Mouse (Mus musculus) limb, embryonic 10.5 days (tissue): ENCODE data around the gene Lum. TPM values are rescaled to one million over a fixed set of nuclear protein-coding genes. Genes with fewer than 3 reads are reported as not detected.

Experiments used
- DNase-seq: peaks from one replicate; pipeline ENCODE4 v3.0.0-alpha.2; 2017; ENCODE audit warnings: low spot score
- H3K27ac ChIP-seq: fragments of 300-500 bp; sonication (generic); 2 replicates; pipeline ENCODE4 v1.5.1; 2016; ENCODE audit warnings: mild to moderate bottlenecking
- H3K27me3 ChIP-seq: fragments of 300-500 bp; sonication (generic); 2 replicates; pipeline ENCODE4 v1.6.1; 2016; ENCODE audit warnings: low read depth, mild to moderate bottlenecking; ENCODE audit not compliant: poor library complexity, severe bottlenecking
- H3K36me3 ChIP-seq: fragments of 300-500 bp; sonication (generic); 2 replicates; pipeline ENCODE4 v1.6.1; 2016; ENCODE audit warnings: mild to moderate bottlenecking, moderate library complexity
- H3K4me1 ChIP-seq: fragments of 300-500 bp; sonication (generic); 2 replicates; pipeline ENCODE4 v1.6.1; 2016
- H3K4me3 ChIP-seq: fragments of 300-500 bp; sonication (generic); 2 replicates; pipeline ENCODE4 v1.5.1; 2016; ENCODE audit warnings: mild to moderate bottlenecking, moderate library complexity
- H3K9me3 ChIP-seq: fragments of 300-500 bp; sonication (generic); replicated peaks from 2 replicates; pipeline ENCODE4 v1.6.1; 2016; ENCODE audit warnings: mild to moderate bottlenecking
- WGBS: fragments of 180-500 bp; shearing (Covaris S2); methylation state at CpG from one replicate; pipeline ENCODE4 v1.1.7; 2016; 5-methylcytosine and 5-hydroxymethylcytosine counted together
- polyA plus RNA-seq: library from polyadenylated mRNA; unstranded; fragments of >200 nt; fragmentation: Nextera tagmentation; extraction: Ambion mirVana; gene quantifications from 2 replicates; pipeline ENCODE4 v1.2.1, GENCODE M21; 2016

Gene Lum
- polyA plus RNA-seq, 1 experiment from 2014 or later = 23.5 TPM

DNA sequence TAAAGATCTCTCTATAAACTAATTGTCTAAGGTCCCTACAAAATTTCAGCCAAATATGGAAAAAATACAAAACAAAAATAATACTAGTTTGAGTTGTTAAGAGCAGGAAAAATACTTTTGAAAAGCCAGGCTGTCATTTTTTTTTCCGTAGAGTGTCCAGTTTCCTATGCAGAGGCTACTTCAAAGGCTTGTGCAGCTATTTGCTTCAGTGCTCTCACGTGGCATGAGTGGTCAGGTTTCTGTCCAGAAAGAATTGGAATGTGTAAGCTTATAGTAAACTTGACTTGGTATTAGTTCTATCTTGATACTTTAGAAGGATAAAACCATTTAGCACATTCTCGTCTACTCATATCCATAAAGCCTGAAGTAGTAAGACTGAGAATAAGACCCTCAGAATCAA is 26.8 kb downstream of the Lum start:
- Histone ChIP-seq H3K9me3 (no peaks in the 10 kb centered on the region), H3K4me3 (no peak overlapping the region), H3K36me3 (no peaks in the 10 kb centered on the region), H3K4me1 (no peaks in the 10 kb centered on the region), H3K27ac (no peak overlapping the region), H3K27me3 (no peaks in the 10 kb centered on the region)
- 69% methylated on average over 3 of the region's 3 CpGs for WGBS
- DNase-seq = no peak

DNA sequence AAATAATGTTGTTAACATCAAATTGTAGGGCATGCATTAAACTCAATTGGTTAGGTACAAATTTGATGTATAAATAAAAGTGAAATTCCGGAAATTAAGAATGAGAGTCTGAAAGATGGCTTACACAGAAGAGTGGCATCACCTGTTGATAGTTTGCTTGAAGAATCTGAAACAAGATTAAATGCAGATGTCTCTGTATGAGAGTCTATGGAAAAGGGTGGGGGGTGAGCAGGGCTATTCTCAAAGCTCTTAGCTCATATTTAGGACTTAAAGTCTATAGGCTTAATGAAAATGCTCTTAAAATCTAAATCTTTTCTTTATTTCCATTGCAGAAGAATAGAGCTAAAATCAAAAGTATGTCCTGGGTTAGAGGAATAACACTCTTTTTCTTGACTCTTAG is 30.8 kb downstream of the Lum start:
- no peaks in the 10 kb centered on the region for H3K36me3 ChIP-seq
- H3K4me1 ChIP-seq = no peaks in the 10 kb centered on the region
- no peaks in the 10 kb centered on the region for H3K27me3 ChIP-seq
- 87% methylated on average over 1 of the region's 1 CpGs for WGBS
- H3K4me3 ChIP-seq = no peak overlapping the region
- no peak overlapping the region for H3K27ac ChIP-seq
- H3K9me3 ChIP-seq = no peaks in the 10 kb centered on the region
- no peak for DNase-seq

DNA sequence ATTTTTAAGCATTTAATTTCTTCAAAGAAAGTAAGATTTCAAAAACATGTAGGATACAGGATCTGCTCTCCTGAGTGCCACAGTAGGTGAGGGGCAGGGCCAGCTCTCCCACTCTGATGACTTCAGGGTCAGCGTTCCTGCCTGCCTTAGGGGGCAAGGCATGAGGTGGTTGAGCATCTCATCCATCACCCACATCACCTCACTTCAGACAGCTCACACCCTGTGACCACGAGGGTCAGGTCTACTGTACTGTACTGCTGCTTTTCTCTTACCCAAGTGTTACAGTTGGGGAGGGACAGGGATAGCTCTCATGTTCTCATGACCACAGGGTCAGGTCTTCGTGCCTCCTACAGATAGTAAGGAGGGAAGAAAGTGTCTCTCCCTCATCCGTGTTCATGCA is 36.8 kb downstream of the Lum start:
- no peak for DNase-seq
- WGBS = 71% methylated on average over 4 of the region's 4 CpGs
- Histone ChIP-seq H3K4me3 (no peak overlapping the region), H3K4me1 (no peaks in the 10 kb centered on the region), H3K27ac (no peak overlapping the region), H3K36me3 (no peaks in the 10 kb centered on the region), H3K9me3 (no peaks in the 10 kb centered on the region), H3K27me3 (no peaks in the 10 kb centered on the region)

DNA sequence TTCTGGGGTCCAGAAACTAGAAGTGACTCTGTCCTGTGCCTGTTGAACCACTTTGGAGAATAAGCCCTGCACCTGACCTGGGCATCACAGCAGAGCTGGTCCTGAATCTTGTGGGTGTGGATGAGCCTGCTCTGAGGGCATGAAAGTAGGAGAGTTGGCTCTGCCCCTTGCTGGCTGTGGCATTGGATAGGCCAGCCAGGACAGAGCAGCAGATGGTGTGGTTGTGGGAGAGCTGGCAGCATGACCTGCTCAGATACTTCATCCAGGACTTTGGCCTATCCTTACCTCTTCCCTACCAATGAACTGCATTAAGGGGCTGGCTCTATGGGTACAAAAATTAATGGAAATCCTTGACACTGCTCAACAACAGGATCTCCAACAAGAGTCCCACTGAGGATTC is 38.3 kb downstream of the Lum start:
- H3K27me3 ChIP-seq = no peaks in the 10 kb centered on the region
- no peak for DNase-seq

DNA sequence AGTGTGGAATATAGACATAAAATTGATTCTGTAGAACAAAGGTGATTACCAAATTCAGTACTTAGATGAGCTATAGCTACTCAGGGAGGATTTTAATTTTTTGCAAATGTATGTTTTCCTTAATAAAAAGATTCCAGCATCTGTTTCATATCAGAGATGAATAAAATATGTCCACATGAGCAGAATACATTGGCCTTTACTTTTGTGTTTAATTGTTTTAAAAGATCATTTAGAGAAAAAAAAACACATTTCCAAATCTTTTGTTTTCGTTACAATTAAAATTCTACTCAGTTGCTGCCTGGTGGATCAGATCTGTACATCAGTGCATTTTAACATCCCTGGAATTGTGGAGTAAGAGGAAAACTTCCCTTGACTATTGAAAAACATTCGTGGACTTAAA is 41.7 kb downstream of the Lum start, which contains the start of gene Kera:
Gene Kera, plus strand, starts transcription at position 301 of the 400 bp plus-strand sequence.
- no peak for DNase-seq
- Histone ChIP-seq H3K36me3 (no peaks in the 10 kb centered on the region), H3K27ac (no peak within 1 kb of the TSS), H3K4me3 (no peak within 1 kb of the TSS), H3K9me3 (no peaks in the 10 kb centered on the region), H3K27me3 (no peaks in the 10 kb centered on the region), H3K4me1 (no peaks in the 10 kb centered on the region)
- 86% methylated on average over 2 of the region's 2 CpGs for WGBS

More for the DNA sequence above, 38.3 kb downstream of the Lum start:
- Histone ChIP-seq H3K36me3 (no peaks in the 10 kb centered on the region), H3K4me1 (no peaks in the 10 kb centered on the region), H3K27ac (no peak overlapping the region), H3K4me3 (no peak overlapping the region), H3K9me3 (no peaks in the 10 kb centered on the region)

Other genes starting within 250 kb of the Lum start
- gene Dcn, start 85.5 kb upstream of the Lum start, polyA plus RNA-seq = 2.4 and 5.2 TPM in 2 replicates
- gene Kera, start 41.8 kb downstream of the Lum start, polyA plus RNA-seq = 3.0 TPM in 1 of 2 replicates, not detected in the other
- gene Epyc, start 78.9 kb downstream of the Lum start, polyA plus RNA-seq = 0.34 TPM in 1 of 2 replicates, not detected in the other
- not detected in 2 replicates for gene Ccer1, start 127.9 kb downstream of the Lum start, polyA plus RNA-seq
- gene C030005K15Rik, start 161.6 kb downstream of the Lum start, polyA plus RNA-seq = not detected in 2 replicates